In the genomic region with DNA sequence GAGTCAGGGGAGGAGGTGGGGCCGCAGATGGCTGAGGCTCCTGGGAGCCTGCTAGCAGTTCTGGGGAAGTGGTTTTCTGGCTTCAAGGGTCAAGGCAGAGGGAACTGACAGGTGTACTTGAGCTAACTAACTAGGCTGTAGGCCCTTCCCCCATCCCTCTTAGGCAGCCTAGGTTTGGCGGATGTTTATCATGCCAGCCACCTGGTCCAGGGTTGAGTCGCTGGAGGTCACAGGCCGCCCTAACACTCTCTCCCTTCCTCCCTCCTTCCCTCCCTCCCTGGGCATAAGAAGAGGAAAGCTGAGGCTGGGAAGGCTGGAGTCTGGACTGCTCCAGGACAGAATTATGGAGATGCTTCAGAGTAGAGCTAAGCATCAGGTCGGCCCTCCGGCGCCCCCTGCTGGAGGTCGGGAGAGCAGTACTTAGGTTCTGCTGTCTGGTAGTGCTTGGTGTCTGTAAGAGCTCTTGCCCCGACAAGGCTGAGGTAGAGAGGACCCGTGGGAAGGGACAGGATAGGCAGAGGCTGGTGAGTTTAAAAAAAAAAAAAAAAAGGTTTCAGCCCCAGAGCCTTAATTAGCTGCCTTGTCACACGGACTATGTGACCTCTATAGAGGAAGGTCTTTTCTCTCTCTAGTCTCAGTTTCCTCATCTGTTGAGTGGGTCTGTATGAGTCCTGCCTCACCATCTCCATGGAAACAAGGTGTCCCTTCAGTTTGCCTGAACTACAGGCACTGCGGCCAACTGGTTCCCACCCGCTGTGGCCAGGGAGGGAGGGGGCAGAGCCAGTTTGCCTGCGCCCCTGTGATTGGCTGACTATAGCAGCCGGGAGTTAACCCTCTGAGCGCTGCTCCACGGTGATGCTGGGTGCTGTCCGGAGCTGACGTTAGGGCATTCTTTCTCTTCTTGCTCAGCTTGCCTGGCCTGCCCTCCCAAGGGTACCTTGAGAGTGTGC, we compare ENCODE assay signal across 8 mouse cellular contexts. TPM values are rescaled to one million over a fixed set of nuclear protein-coding genes. Genes with fewer than 3 reads are reported as not detected.
DNase-seq lines count a peak whose midpoint lies in the region; ATAC-seq and TF ChIP-seq lines count a peak whose summit lies in the region.

No protein-coding gene starts in this region.

- H3K4me1 ChIP-seq in cortical plate, adult 2 months (ENCODE audit: control insufficient read depth, insufficient read depth, low read length) = peaks cover 3% of the 10 kb centered on the region; the same call in 1 of the 2 replicates

- no peak overlapping the region for H3K27ac ChIP-seq in cortical plate, adult 2 months (ENCODE audit: insufficient read depth, low read length)

- peak; percentile 84 for TF ChIP-seq CTCF in cortical plate, adult 2 months (IDR thresholded peaks at IDR 0.05; ENCODE audit: extremely low read depth, insufficient read depth, low read length)

- peak overlapping the region; percentile 34 for H3K4me3 ChIP-seq in cortical plate, adult 2 months (ENCODE audit: insufficient read depth, low read length)

- peak; percentile 55 for ATAC-seq in megakaryocyte, adult 5-6 weeks (ENCODE audit: poor library complexity, severe bottlenecking)

- no peak for TF ChIP-seq POLR2A in cortical plate, adult 2 months (IDR thresholded peaks at IDR 0.05; ENCODE audit: extremely low read depth, insufficient read depth, low read length)

- peak; percentile 89 for DNase-seq in adipocyte (ENCODE audit: low spot score)
- DNase-seq in gastrocnemius, postnatal 10 days = peak; percentile 96
- DNase-seq in induced T-regulatory cell, adult 2 months (ENCODE audit: low read depth) = peak; percentile 94
- DNase-seq in left cerebral cortex, adult 8-10 months (ENCODE audit: low spot score in 2 of 2) = peak; percentile 86 to 89
- peak; percentile 91 to 94 for DNase-seq in right cerebral cortex, adult 2 months (ENCODE audit: low spot score in 2 of 2)
- peak; percentile 84 for DNase-seq in urinary bladder, postnatal 10 days (ENCODE audit: low spot score)

RNA-seq across cellular contexts. Expression of a gene that starts 7.7 kb away (rescaled TPM):
- polyA plus RNA-seq in cortical plate, adult 2 months (2012; rRNA removed) = 8.4 and 9.2 TPM in 2 replicates
- total RNA-seq in gastrocnemius, postnatal 10 days (2021) = 10 to 100 TPM; 11.0 to 17.1 TPM
- 10 to 100 TPM; 29.3 to 35.8 (median 32.5) TPM for total RNA-seq in left cerebral cortex, adult 8-10 months (2022)
- 40.4 and 44.9 TPM in 2 replicates for total RNA-seq in megakaryocyte, adult 5-6 weeks (2015)
- total RNA-seq in megakaryocyte, adult 5-6 weeks (2017) = 4.1 and 8.7 TPM in 2 replicates

RNA-seq across cellular contexts. Expression of a gene that starts 17.2 kb away (rescaled TPM):
- 47.4 and 48.1 TPM in 2 replicates for polyA plus RNA-seq in cortical plate, adult 2 months (2012; rRNA removed)
- 1 to 10 TPM in 1 of 2 experiments, under 1 TPM in 1; 0.68 to 1.4 TPM for total RNA-seq in gastrocnemius, postnatal 10 days (2021)
- 10 to 100 TPM; 47.7 to 50.4 (median 48.3) TPM for total RNA-seq in left cerebral cortex, adult 8-10 months (2022)
- 5.4 and 7.6 TPM in 2 replicates for total RNA-seq in megakaryocyte, adult 5-6 weeks (2015)
- 6.4 and 6.5 TPM in 2 replicates for total RNA-seq in megakaryocyte, adult 5-6 weeks (2017)

RNA-seq across cellular contexts. Expression of a gene that starts 19.5 kb away (rescaled TPM):
- 27.1 and 27.9 TPM in 2 replicates for polyA plus RNA-seq in cortical plate, adult 2 months (2012; rRNA removed)
- 10 to 100 TPM; 19.6 to 20.0 TPM for total RNA-seq in gastrocnemius, postnatal 10 days (2021)
- total RNA-seq in left cerebral cortex, adult 8-10 months (2022) = 10 to 100 TPM; 24.3 to 36.7 (median 27.7) TPM
- total RNA-seq in megakaryocyte, adult 5-6 weeks (2015) = 14.0 and 24.6 TPM in 2 replicates
- 9.6 and 20.4 TPM in 2 replicates for total RNA-seq in megakaryocyte, adult 5-6 weeks (2017)

RNA-seq across cellular contexts. Expression of a gene that starts 32.8 kb away (rescaled TPM):
- polyA plus RNA-seq in cortical plate, adult 2 months (2012; rRNA removed) = not detected in 2 replicates
- total RNA-seq in gastrocnemius, postnatal 10 days (2021) = under 1 TPM in 1 of 2 experiments, not detected in 1; 0.61 TPM
- total RNA-seq in left cerebral cortex, adult 8-10 months (2022) = not detected
- total RNA-seq in megakaryocyte, adult 5-6 weeks (2015) = not detected in 2 replicates
- not detected in 2 replicates for total RNA-seq in megakaryocyte, adult 5-6 weeks (2017)

Comparison
In these comparisons a context has a peak if more than half of its experiments do, and no peak if none do; other contexts are left out.
1. RNA of a gene that starts 17.2 kb away (total RNA-seq): 47.7 to 50.4 TPM in left cerebral cortex, adult 8-10 months; 5.4 to 7.6 TPM in megakaryocyte, adult 5-6 weeks and 0.68 to 1.4 TPM in gastrocnemius, postnatal 10 days; every median in the first group is over 4 times any median in the second.
2. Peak in every context shown above with its lines, with median percentiles within 50 percentile points of each other: DNase-seq.